Mouse (Mus musculus): ENCODE measurements around the gene 2310011J03Rik.
"Not testable (repeated sequence)": the region's sequence is repeated elsewhere in the genome, so short reads cannot be mapped to it uniquely, and the experiment has no call there.

Gene 2310011J03Rik

DNA sequence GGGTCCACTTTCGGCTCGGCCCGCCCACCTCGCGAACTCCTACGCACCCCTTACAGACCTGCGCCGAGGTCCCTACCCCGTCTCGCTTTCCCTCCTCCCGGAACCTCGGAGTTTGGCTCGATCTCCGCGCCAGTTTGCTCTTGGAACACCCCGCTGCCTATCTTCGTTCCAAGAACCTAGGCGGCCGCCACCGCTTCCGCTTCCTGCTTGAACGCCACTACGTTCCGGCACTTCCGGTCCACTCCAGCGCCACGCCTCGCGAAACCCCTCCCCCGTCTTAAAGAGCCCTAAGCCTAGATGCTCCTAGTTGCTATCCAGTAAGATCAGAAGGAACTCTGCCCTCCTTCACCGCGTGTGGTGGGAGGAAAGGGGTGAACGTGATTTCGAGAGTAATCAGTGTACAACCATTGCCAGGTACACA, at the start of gene 2310011J03Rik:
Gene 2310011J03Rik, minus strand, starts transcription at position 198 of the 421 bp plus-strand sequence.
- peak; percentile 99 for DNase-seq

- no peak for DNase-seq
These were observed 48.1 kb upstream of the 2310011J03Rik start for GRCm38 (mm10) chr10:80368392-80368791.

GRCm38 (mm10) chr10:80367954-80368353, 47.6 kb upstream of the 2310011J03Rik start:
- no peak for DNase-seq

GRCm38 (mm10) chr10:80365736-80366135, 45.4 kb upstream of the 2310011J03Rik start:
- DNase-seq, result no peak

- no peak for DNase-seq
These were observed 43.4 kb upstream of the 2310011J03Rik start for GRCm38 (mm10) chr10:80363734-80364133.

DNA sequence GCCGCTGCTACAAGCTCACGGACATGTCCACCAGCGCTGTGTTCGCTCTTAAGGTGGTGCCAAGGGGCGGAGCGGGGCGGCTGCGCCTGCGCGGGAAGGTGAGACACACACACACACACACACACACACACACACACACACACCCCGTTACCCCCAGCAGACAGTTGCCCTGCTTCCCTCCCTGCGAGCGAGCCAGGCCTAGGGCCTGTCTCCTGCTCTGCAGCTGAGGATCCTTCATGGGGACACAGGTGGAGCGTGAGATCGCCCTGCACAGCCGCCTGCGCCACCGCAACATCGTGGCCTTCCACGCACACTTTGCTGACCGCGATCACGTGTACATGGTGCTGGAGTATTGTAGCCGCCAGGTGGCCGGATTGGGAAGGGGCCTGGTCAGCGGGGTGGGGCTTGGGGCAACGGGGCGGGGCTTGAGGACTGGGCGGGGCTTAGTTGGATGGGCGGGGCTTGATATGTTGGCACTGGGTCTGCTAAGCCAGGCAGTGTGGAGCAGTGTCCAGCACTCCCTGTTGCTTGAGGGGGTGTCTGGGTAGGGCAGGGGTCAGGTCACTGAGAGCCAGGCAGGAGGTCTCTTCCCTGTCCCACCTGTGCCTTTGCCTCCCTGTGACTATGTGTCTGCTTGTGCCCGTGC, 37.8 kb upstream of the 2310011J03Rik start:
- DNase-seq, result no peak

DNA sequence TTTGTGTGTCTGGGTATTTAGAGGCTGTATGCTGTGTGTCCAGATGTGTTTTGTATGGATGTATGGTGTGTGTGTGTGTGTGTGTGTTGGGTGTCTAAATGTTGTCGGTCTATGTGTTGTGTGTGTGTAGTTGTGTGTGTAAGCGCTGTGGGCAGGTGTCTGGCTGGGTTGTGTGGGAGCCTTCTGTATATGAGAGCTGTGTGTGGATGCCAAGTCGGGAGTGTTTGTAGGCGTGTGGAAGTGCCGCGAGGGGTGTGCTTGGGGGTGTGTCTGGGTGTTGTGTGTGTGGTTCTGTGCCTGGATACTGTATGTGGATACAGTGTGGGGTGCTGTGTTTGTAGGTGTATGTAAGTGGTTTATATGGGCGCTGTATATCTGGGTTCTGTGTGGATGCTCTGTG, 37.0 kb upstream of the 2310011J03Rik start:
- DNase-seq, result no peak

DNA sequence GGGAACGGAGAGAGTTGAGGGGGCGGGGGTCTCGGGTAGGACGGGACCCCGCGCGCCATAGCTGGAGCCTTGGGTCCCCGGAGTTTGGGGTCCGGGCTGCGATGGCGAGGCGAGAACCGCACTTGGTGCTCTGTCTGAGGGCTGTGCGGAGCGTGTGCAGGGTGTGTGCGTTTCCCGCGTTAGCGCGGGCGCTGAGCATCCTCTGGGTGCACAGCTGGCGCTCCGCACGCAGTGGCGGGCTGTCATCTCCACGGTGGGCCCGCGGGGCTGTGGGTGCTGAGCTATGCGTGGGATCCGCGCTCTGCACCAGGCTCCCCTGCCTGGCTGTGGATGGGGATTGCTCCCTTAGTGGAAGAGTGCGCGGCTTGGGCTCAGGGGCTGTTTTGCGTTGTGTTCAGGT, 36.4 kb upstream of the 2310011J03Rik start:
- DNase-seq, result no peak

GRCm38 (mm10) chr10:80356001-80356682, 35.8 kb upstream of the 2310011J03Rik start, which contains the start of gene Plk5:
Gene Plk5, plus strand, starts transcription at chr10:80356459.
- no peak for DNase-seq

DNA sequence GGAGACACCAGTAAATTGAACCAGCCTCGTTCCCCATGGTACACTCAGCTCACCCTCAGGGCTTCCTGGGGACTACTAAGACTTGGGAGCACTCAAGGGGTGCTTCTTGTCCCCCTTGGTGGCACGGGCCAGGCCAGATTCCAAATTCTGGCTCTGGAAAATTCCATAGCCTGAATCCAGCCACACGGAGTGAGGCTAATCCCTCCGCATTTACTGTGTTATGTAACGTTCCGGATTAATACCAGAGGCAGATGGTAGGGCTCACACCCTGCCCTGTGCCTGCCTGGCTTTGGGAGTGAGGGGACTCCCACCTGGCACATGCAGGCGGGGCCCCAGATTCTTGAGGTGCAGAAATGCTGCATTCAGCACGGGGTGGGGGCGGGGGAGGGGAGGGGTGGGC, 35.1 kb upstream of the 2310011J03Rik start:
- no peak for DNase-seq

DNA sequence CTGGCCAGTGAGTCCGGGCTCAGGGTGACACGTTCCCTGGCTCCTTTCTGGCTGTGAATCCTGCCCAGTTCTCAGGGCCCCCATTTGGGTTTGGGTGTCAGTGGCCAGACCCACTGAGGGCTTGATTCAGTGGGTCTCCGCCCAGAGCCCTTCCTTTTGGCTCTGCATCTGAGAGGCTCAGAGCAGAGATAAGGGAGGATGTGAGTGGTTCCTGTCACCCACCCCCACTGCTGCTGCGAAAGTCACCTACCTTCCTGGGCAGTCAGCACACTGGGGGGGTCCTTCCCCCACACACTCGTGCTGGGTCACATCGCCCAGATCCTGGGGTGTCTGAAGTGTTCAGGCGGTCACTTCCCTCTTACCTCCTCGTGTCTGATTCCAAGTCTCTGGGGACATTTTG, 32.4 kb upstream of the 2310011J03Rik start:
- DNase-seq, result no peak

GRCm38 (mm10) chr10:80351896-80352295, 31.6 kb upstream of the 2310011J03Rik start:
- no peak for DNase-seq

DNA sequence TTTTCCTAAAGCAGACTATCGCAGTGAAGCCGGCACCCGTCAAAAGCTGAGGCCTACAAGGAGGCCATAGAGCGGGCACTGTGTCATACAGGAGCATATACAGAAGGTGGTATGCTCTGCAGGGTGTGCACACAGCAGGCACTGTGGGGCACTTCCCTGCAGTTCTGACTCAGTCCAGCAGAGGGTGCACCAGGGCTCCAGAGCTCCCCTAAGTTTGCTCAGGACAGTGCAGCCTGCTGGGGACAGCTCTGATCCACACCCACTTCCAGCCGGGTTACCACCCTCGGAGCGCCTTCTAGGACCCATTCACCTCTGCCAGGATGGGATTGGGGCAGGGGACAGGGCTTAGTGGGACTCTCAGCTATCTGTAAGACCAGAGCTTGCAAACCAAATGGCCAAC, 30.0 kb upstream of the 2310011J03Rik start:
- DNase-seq, result peak; percentile 97

- DNase-seq, result peak; percentile 97
These were observed 28.6 kb upstream of the 2310011J03Rik start for GRCm38 (mm10) chr10:80348981-80349380.

- DNase-seq, result peak; percentile 99
These were observed 28.0 kb upstream of the 2310011J03Rik start, which contains the start of gene Adamtsl5 for GRCm38 (mm10) chr10:80348244-80348781. Gene Adamtsl5, minus strand, starts transcription at chr10:80348412.

GRCm38 (mm10) chr10:80347514-80347967, 27.2 kb upstream of the 2310011J03Rik start:
- peak; percentile 97 for DNase-seq

DNA sequence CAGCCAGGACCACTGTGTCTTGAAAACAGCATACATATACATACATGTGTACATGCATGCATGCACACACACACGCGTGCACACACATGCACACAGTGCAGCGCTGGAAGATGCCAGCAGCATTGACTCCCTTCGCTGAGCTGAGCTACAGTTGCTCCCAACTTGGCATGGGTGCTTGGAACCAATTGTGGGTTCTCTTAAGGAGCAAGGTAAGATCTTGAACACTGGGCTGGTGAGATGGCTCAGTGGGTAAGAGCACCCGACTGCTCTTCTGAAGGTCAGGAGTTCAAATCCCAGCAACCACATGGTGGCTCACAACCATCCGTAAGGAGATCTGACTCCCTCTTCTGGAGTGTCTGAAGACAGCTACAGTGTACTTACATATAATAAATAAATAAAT, 25.6 kb upstream of the 2310011J03Rik start:
- not testable (repeated sequence) for DNase-seq

DNA sequence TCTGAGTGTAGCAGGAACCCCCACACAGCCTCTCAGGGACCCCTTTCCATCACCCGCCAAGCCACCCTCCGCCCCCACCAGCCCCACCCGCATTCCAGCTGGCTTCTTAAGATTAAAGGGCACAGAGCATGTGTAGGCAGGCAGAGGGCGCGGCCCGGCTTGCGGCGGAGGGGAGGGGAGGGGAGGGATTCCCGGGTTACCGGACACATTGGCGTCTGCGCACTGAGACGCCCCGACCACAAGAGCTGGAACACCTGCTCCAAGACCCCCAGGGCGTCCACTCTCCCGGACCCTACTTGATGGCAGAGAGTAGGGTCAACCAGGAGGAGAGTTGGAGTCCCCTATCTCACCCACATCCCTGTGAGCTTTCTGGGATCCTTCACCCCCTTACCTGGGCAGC, 24.8 kb upstream of the 2310011J03Rik start:
- peak; percentile 95 for DNase-seq

- DNase-seq, result peak; percentile 98
These were observed 23.9 kb upstream of the 2310011J03Rik start for GRCm38 (mm10) chr10:80344131-80344661.

DNA sequence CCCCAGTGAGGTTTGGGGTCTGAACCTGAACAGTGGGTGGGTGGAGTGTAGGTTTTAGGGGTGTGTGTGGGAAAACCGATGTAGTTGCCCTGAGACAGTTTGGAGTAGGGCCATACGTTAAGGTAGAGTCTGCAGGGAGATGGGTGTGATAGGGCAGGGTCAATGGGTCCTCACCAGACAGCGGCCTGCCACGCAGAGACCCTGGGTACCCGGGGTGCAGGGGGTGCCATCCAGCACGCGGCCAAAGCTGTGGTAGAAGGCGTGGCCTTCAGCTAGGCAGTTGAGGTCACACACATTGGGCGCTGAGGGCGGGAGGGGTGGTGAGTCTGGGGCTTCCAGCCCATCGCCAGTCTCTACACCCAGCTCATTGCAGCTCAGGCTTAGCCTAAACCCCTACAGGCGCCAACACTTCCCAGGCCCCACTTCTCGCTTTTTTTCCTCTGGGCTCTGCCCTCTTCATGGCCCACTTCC, 23.1 kb upstream of the 2310011J03Rik start:
- DNase-seq, result peak; percentile 95

- DNase-seq, result peak; percentile 97
These were observed 22.6 kb upstream of the 2310011J03Rik start for GRCm38 (mm10) chr10:80342749-80343424.

- DNase-seq, result peak; percentile 93
These were observed 22.0 kb upstream of the 2310011J03Rik start for GRCm38 (mm10) chr10:80342305-80342748.

Data from heart, adult 11 months (tissue).